Mouse (Mus musculus) ZHBTc4 (cell line): ENCODE results near the gene Adamtsl3.

Experiments
- DNase-seq: peaks from one replicate; pipeline ENCODE4 v3.0.0-alpha.2; 2011; ENCODE audit warnings: low read depth, low spot score

The Adamtsl3 gene

GRCm38 (mm10) chr7:82422561-82422960 is 87.1 kb downstream of the Adamtsl3 start:
- DNase-seq: no peak

GRCm38 (mm10) chr7:82423602-82424001 is 88.1 kb downstream of the Adamtsl3 start:
- DNase-seq: no peak

- no peak for DNase-seq
These were observed 88.8 kb downstream of the Adamtsl3 start for GRCm38 (mm10) chr7:82424281-82424680.

GRCm38 (mm10) chr7:82425374-82425773 is 89.9 kb downstream of the Adamtsl3 start:
- no peak for DNase-seq

- no peak for DNase-seq
These were observed 94.0 kb downstream of the Adamtsl3 start for GRCm38 (mm10) chr7:82429447-82429846.

GRCm38 (mm10) chr7:82431572-82431971 is 96.1 kb downstream of the Adamtsl3 start:
- DNase-seq: no peak

GRCm38 (mm10) chr7:82433226-82433625 is 97.7 kb downstream of the Adamtsl3 start:
- DNase-seq: no peak

GRCm38 (mm10) chr7:82458376-82458775 is 122.9 kb downstream of the Adamtsl3 start:
- no peak for DNase-seq

GRCm38 (mm10) chr7:82462921-82463523 is 127.5 kb downstream of the Adamtsl3 start:
- DNase-seq: no peak

- no peak for DNase-seq
These were observed 128.9 kb downstream of the Adamtsl3 start for GRCm38 (mm10) chr7:82464364-82464763.

GRCm38 (mm10) chr7:82465437-82465836 is 129.9 kb downstream of the Adamtsl3 start:
- peak; percentile 6 for DNase-seq

GRCm38 (mm10) chr7:82476441-82477221 is 141.1 kb downstream of the Adamtsl3 start:
- DNase-seq: no peak

GRCm38 (mm10) chr7:82478461-82478860 is 143.0 kb downstream of the Adamtsl3 start:
- DNase-seq: no peak

- DNase-seq: no peak
These were observed 143.6 kb downstream of the Adamtsl3 start for GRCm38 (mm10) chr7:82478861-82479755.

- no peak for DNase-seq
These were observed 147.9 kb downstream of the Adamtsl3 start for GRCm38 (mm10) chr7:82483426-82483825.

- DNase-seq: no peak
These were observed 149.3 kb downstream of the Adamtsl3 start for GRCm38 (mm10) chr7:82484834-82485233.

- no peak for DNase-seq
These were observed 150.0 kb downstream of the Adamtsl3 start for GRCm38 (mm10) chr7:82485344-82485954.

- no peak for DNase-seq
These were observed 155.5 kb downstream of the Adamtsl3 start for GRCm38 (mm10) chr7:82491018-82491417.

- no peak for DNase-seq
These were observed 157.4 kb downstream of the Adamtsl3 start for GRCm38 (mm10) chr7:82492881-82493280.

- no peak for DNase-seq
These were observed 158.7 kb downstream of the Adamtsl3 start for GRCm38 (mm10) chr7:82494220-82494619.

- no peak for DNase-seq
These were observed 161.6 kb downstream of the Adamtsl3 start for GRCm38 (mm10) chr7:82497064-82497463.

- no peak for DNase-seq
These were observed 165.8 kb downstream of the Adamtsl3 start for GRCm38 (mm10) chr7:82501306-82501705.
